Mouse (Mus musculus) liver, embryonic 13.5 days (tissue): ENCODE data around the gene Fam135a. TPM values are rescaled to one million over a fixed set of nuclear protein-coding genes. Genes with fewer than 3 reads are reported as not detected.
"Not testable (repeated sequence)": the region's sequence is repeated elsewhere in the genome, so short reads cannot be mapped to it uniquely, and the experiment has no call there.

Experiments
- ATAC-seq: fragments of 200-750 bp; cut with Nextera tagmentation; 2 replicates; pipeline ENCODE4 v1.8.0; 2017; ENCODE audit warnings: low read depth, mild to moderate bottlenecking, moderate number of reproducible peaks, moderate library complexity
- DNase-seq: peaks from one replicate; pipeline ENCODE4 v3.0.0; 2022
- H3K27ac ChIP-seq: fragments of 300-500 bp; sonication (generic); 2 replicates; pipeline ENCODE4 v1.5.1; 2015; ENCODE audit warnings: moderate library complexity, mild to moderate bottlenecking, inconsistent platforms
- H3K27me3 ChIP-seq: fragments of 300-500 bp; sonication (generic); 2 replicates; pipeline ENCODE4 v1.6.1; 2015; ENCODE audit warnings: mild to moderate bottlenecking, inconsistent platforms
- H3K36me3 ChIP-seq: fragments of 300-500 bp; sonication (generic); 2 replicates; pipeline ENCODE4 v1.6.1; 2015; ENCODE audit warnings: mild to moderate bottlenecking, inconsistent platforms
- H3K4me1 ChIP-seq: fragments of 300-500 bp; sonication (generic); replicated peaks from 2 replicates; pipeline ENCODE4 v1.6.1; 2015; ENCODE audit warnings: inconsistent platforms
- H3K4me2 ChIP-seq: fragments of 300-500 bp; sonication (generic); 2 replicates; pipeline ENCODE4 v1.6.1; 2015; ENCODE audit warnings: inconsistent platforms, mild to moderate bottlenecking, moderate library complexity
- H3K4me3 ChIP-seq: fragments of 300-500 bp; sonication (generic); replicated peaks from 2 replicates; pipeline ENCODE4 v1.5.1; 2015; ENCODE audit warnings: mild to moderate bottlenecking, inconsistent platforms
- H3K9ac ChIP-seq: fragments of 300-500 bp; sonication (generic); 2 replicates; pipeline ENCODE4 v1.6.1; 2015; ENCODE audit warnings: mild to moderate bottlenecking, inconsistent platforms
- H3K9me3 ChIP-seq: fragments of 300-500 bp; sonication (generic); replicated peaks from 2 replicates; pipeline ENCODE4 v1.6.1; 2016; ENCODE audit warnings: inconsistent platforms
- WGBS: fragments of 180-500 bp; shearing (Covaris S2); methylation state at CpG from one replicate; pipeline ENCODE4 v1.1.7; 2015; ENCODE audit not compliant: insufficient replicate concordance; 5-methylcytosine and 5-hydroxymethylcytosine counted together
- polyA plus RNA-seq: library from polyadenylated mRNA; unstranded; fragments of >200 nt; fragmentation: Nextera tagmentation; extraction: Ambion mirVana; gene quantifications from 2 replicates; pipeline ENCODE4 v1.2.1, GENCODE M21; 2015

Fam135a gene
- polyA plus RNA-seq, 1 experiment from 2014 or later: 4.2 TPM

DNA sequence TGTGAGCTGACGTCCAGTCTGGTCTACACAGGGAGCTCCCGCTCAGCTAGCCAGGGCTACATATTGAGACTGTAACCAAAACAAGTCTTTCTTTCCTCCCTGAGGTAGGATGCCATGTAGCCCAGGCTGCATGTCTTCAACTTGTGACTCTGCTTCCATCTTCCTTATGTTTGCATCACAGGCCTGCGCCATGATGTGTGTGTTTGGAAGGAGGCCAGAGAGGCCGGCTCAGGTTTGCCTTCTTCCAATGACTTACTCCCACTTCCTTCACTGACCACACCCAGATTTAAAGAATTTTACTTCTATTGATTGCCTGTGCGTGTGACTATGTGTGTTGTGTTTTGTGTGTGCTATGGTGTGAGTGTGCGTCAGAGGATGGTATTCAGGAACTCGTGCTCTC lies 101.3 kb downstream of the Fam135a start:
- ATAC-seq (no peak), DNase-seq (no peak)
- H3K36me3 ChIP-seq: peaks cover 45% of the 10 kb centered on the region
- H3K27ac ChIP-seq: no peak overlapping the region
- no peak overlapping the region for H3K4me2 ChIP-seq
- H3K9me3 ChIP-seq: no peaks in the 10 kb centered on the region
- H3K27me3 ChIP-seq: no peaks in the 10 kb centered on the region
- 88% methylated on average over 7 of the region's 7 CpGs for WGBS
- H3K4me1 ChIP-seq: peaks cover 20% of the 10 kb centered on the region
- H3K4me3 ChIP-seq: no peak overlapping the region
- H3K9ac ChIP-seq: no peak overlapping the region

DNA sequence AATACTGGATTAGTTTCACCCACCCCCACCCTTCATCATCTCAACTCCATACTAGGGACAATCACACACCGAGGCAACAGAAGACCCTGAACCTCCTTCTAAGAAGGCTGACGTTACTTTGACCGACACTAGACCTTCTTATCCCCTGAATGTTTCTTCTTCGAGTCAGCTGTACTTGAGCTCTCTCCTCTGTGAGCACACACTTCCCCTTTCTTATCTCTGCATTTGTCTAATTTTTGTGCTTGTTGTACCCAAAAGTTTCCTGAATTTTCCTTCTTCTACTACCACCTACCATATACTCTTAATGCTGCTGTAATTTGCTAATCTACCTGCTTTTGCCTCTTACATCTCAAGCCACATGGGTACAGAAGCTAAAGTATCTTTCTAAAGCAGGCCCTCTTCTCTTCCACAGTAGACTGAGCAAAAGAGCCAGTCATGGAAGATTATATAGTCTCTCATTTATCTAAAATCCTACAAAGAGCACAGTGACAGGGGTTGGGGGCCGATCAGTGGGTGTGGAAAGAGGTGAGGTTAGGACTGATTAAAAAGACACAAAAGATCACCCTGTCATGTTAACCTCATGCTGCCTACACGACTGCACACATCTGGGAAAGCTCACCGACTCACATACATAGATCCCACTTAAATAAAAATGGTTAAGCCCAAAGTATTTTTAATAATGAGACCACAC lies 101.9 kb downstream of the Fam135a start:
- Histone ChIP-seq H3K4me3 (no peak overlapping the region), H3K4me1 (peaks cover 20% of the 10 kb centered on the region), H3K27ac (no peak overlapping the region), H3K36me3 (peaks cover 45% of the 10 kb centered on the region), H3K9me3 (no peaks in the 10 kb centered on the region), H3K9ac (no peak overlapping the region), H3K4me2 (no peak overlapping the region), H3K27me3 (no peaks in the 10 kb centered on the region)
- DNase-seq (peak; percentile 11), ATAC-seq (peak; percentile 78)
- WGBS: 33% methylated on average over 7 of the region's 7 CpGs

DNA sequence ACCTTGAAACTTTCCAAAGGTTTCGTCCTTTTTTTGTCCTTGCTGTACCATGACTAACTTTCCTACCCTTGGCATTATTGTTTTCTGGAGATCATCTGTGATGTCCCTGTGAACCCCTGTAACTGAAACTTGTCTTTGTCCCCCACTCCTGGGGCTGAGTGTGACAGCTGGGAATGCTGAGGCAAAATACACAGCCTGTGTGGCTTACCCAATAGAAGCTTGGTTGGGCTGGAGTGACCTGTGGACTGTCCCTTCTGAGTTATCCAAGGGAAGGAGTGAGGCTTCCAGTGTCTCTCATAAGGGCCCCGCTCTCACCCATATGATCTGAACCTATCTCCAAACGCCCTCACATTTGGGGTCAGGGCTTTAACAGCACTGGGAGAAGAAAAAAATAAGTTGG lies 102.6 kb downstream of the Fam135a start:
- 76% methylated on average over 3 of the region's 3 CpGs for WGBS
- Histone ChIP-seq H3K9me3 (no peaks in the 10 kb centered on the region), H3K27me3 (no peaks in the 10 kb centered on the region), H3K4me3 (no peak overlapping the region), H3K27ac (no peak overlapping the region), H3K36me3 (peaks cover 42% of the 10 kb centered on the region), H3K4me2 (no peak overlapping the region), H3K4me1 (peaks cover 20% of the 10 kb centered on the region), H3K9ac (no peak overlapping the region)
- ATAC-seq (no peak), DNase-seq (no peak)

DNA sequence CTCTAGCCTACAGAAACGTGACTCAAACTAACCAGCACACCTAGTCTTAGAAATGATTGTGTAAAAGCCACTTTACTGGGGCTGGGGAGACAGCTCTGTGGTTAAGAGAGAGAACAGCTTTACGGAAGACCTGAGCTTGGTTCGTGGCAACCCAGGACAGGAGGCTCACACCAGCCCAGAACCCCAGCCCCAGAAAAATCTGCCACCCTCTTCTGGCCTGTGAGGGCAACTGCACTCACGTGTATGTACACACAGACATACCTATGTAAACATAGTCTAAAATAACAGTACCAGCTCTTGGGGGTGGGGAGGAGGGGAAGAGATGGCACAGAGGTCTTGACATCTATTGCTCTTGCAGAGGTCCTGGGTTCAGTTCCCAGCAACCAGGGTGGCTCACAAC lies 104.7 kb downstream of the Fam135a start:
- H3K27me3 ChIP-seq: no peaks in the 10 kb centered on the region
- H3K9me3 ChIP-seq: no peaks in the 10 kb centered on the region
- DNase-seq (no peak), ATAC-seq (no peak)
- H3K4me1 ChIP-seq: peaks cover 20% of the 10 kb centered on the region
- 80% methylated on average over 4 of the region's 4 CpGs for WGBS
- H3K27ac ChIP-seq: no peak overlapping the region
- H3K4me2 ChIP-seq: no peak overlapping the region
- H3K9ac ChIP-seq: no peak overlapping the region
- peaks cover 28% of the 10 kb centered on the region for H3K36me3 ChIP-seq
- no peak overlapping the region for H3K4me3 ChIP-seq

DNA sequence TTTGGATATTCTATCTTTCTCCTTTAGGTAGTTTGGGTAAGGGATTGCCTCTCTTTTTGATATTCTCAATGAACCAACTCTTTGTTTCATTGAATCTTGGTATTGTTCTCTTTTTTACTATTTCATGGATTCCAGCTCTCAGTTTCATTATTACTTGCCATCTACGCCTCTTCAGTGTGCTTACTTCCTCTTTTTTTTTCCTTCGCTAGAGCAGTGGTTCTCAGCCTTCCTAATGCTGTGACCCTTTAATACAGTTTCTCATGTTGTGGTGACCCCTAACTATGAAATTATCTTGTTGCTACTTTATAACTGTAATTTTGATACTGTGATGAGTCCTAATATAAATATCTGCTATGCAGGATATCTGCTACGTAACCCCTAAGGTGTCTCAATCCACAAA lies 117.0 kb downstream of the Fam135a start:
- WGBS: 44% methylated on average over 3 of the region's 3 CpGs
- Histone ChIP-seq H3K27ac (no peak overlapping the region), H3K9ac (no peak overlapping the region), H3K4me3 (no peak overlapping the region), H3K36me3 (no peaks in the 10 kb centered on the region), H3K4me1 (no peaks in the 10 kb centered on the region), H3K4me2 (no peak overlapping the region), H3K27me3 (no peaks in the 10 kb centered on the region), H3K9me3 (no peaks in the 10 kb centered on the region)
- ATAC-seq (no peak), DNase-seq (no peak)

DNA sequence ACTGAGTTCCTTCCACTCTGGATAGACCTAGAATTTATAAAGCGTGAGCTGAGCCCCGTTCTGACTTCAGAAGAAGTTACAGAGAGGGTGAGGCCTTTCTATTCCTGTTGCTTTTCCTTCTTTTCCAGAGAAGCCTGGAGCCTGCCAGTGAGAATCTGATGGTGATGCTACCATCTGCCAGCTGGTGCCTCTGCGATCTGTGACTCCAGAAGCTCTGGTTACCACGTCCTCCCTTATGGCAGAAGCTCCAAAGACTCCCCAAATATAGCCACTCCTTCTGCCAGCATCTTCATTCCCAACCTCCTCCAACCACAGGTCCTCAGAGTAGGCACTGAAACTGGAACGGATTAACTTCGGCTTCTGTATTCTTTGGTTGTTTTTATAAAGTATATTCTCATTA lies 121.9 kb downstream of the Fam135a start:
- Histone ChIP-seq H3K9ac (no peak overlapping the region), H3K4me1 (no peaks in the 10 kb centered on the region), H3K36me3 (no peaks in the 10 kb centered on the region), H3K27ac (no peak overlapping the region), H3K4me2 (no peak overlapping the region), H3K9me3 (no peaks in the 10 kb centered on the region), H3K4me3 (no peak overlapping the region), H3K27me3 (no peaks in the 10 kb centered on the region)
- DNase-seq (no peak), ATAC-seq (no peak)
- WGBS: 67% methylated on average over 6 of the region's 6 CpGs

DNA sequence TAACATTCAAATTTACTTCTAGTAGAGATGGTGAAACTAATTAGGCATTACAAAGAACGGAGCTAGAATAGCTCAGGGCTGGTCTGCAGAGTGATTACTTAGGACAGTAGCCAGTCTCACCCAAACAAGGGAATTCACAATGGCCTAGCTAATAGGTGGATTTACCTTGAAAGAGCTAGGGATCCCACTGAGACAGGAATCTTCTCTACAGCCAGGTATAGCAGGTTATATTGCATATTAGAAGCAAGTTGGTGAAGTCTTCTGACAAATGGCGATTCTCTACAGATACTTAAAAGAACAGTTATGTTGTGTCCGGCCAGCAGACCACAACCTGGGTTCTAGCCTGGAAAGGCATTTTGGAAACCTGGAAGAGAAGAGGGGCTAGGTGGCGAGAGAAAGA lies 129.0 kb downstream of the Fam135a start:
- not testable (repeated sequence) for H3K4me1 ChIP-seq, H3K9me3 ChIP-seq, H3K4me3 ChIP-seq, DNase-seq, H3K9ac ChIP-seq, H3K4me2 ChIP-seq, H3K36me3 ChIP-seq, H3K27ac ChIP-seq, ATAC-seq, H3K27me3 ChIP-seq
- WGBS: 61% methylated on average over 4 of the region's 4 CpGs

DNA sequence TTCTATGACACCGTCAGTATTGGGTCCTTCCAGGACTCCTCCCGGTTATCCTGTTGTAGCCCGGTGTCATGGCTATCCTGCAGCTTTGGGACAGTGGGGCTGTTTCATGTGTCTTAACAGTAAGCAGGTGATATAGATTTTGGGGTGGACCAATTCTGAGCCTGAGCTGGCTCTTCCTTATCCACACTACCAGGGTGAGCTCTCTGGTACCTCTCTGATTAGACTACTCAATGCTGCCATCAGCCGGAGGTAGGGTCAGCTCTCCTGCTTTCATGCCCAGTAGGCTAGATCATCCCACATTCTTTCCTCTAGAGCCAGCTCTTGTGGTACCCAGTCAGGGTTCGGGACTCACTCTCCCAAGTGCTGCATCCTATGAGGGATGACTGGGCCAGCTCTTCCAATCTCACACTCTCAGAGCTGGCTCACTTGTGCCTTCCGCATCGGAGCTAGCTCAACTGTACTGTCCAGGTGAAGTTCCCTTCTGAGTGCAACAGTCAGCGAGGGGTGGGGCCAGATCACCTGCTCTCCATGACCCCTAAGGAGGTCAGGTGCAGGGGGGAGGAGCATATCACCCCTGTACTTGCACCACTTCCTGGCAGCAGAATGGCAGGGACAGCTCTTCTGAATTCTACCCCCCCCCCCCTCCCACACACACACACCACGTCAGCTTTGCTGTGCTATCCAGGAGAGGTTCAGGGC lies 132.0 kb downstream of the Fam135a start:
- Histone ChIP-seq H3K36me3 (no peaks in the 10 kb centered on the region), H3K4me1 (peaks cover 7% of the 10 kb centered on the region; the same call in 1 of the 2 replicates), H3K4me2 (no peak overlapping the region), H3K9ac (no peak overlapping the region), H3K27ac (no peak overlapping the region), H3K4me3 (no peak overlapping the region), H3K27me3 (no peaks in the 10 kb centered on the region), H3K9me3 (no peaks in the 10 kb centered on the region)
- WGBS: 72% methylated on average over 9 of the region's 9 CpGs
- no peak for DNase-seq
- ATAC-seq: peak; percentile 26; the same call in 1 of the 2 replicates

DNA sequence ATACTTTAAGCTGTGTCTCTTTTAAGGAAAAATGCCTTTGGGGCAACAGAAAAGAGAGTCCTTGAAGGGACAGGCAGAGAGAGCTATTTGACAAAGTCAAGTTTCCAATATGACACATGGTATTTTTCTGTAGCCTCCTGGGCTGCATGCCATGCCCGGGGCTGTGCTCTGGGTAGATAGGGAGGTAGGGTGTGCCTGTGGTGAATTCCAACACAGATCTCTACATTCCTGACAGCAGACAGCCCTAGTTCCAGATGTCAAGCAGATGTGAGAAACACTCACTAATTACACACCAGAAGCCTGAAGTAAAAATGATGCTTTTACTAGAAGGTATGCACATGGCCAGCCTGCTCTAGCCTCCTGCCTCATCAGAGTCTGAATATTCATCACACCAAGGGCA lies 133.9 kb downstream of the Fam135a start:
- ATAC-seq (peak; percentile 83), DNase-seq (peak; percentile 11)
- WGBS: 31% methylated on average over 1 of the region's 1 CpGs

More for the DNA sequence above, 133.9 kb downstream of the Fam135a start:
- Histone ChIP-seq H3K4me1 (peaks cover 13% of the 10 kb centered on the region; the same call in 1 of the 2 replicates), H3K9ac (no peak overlapping the region), H3K9me3 (no peaks in the 10 kb centered on the region), H3K27me3 (no peaks in the 10 kb centered on the region), H3K27ac (no peak overlapping the region), H3K4me3 (no peak overlapping the region), H3K4me2 (no peak overlapping the region), H3K36me3 (no peaks in the 10 kb centered on the region)

Other genes starting within 250 kb of the Fam135a start
- gene Smap1, start 178.0 kb downstream of the Fam135a start, polyA plus RNA-seq: 29.9 and 32.0 TPM in 2 replicates
- 38.6 and 42.9 TPM in 2 replicates for gene Sdhaf4, start 94.7 kb downstream of the Fam135a start, polyA plus RNA-seq
- gene Col9a1, start 77.3 kb upstream of the Fam135a start, polyA plus RNA-seq: 0.12 and 0.35 TPM in 2 replicates